Mouse (Mus musculus): ENCODE measurements around the gene Tmem62. TPM values are rescaled to one million over a fixed set of nuclear protein-coding genes. Genes with fewer than 3 reads are reported as not detected.
"Not testable (repeated sequence)": the region's sequence is repeated elsewhere in the genome, so short reads cannot be mapped to it uniquely, and the experiment has no call there.

The Tmem62 gene
- polyA plus RNA-seq, 1 experiment from 2014 or later, result 3.7 TPM

- no peaks in the 10 kb centered on the region for H3K9me3 ChIP-seq (ENCODE audit: control insufficient read depth, low read length)
- no peak overlapping the region for H3K4me2 ChIP-seq
- no peak overlapping the region for H3K4me3 ChIP-seq (ENCODE audit: low read depth, low read length)
- no peak overlapping the region for H3K9ac ChIP-seq (ENCODE audit: low read depth, low read length)
- ATAC-seq (replicated peaks; ENCODE audit: low FRiP score) (no peak), DNase-seq (ENCODE audit: low spot score) (no peak)
- no peaks in the 10 kb centered on the region for H3K27me3 ChIP-seq (replicated peaks; ENCODE audit: control insufficient read depth, insufficient read depth, low read length)
- 90% methylated on average over 1 of the region's 1 CpGs for WGBS
- no peaks in the 10 kb centered on the region for H3K4me1 ChIP-seq (replicated peaks; ENCODE audit: control insufficient read depth, insufficient read depth, low read length)
- no peak overlapping the region for H3K27ac ChIP-seq (ENCODE audit: low read depth, low read length)
- peaks cover 7% of the 10 kb centered on the region for H3K36me3 ChIP-seq (ENCODE audit: control insufficient read depth, insufficient read depth, low read length)
These were observed 40.3 kb downstream of the Tmem62 start for GRCm38 (mm10) chr2:121017151-121017550.

GRCm38 (mm10) chr2:121022918-121023317 lies 46.1 kb downstream of the Tmem62 start:
- Histone ChIP-seq H3K4me2 (no peak overlapping the region), H3K4me3 (ENCODE audit: low read depth, low read length) (no peak overlapping the region), H3K9me3 (ENCODE audit: control insufficient read depth, low read length) (no peaks in the 10 kb centered on the region), H3K9ac (ENCODE audit: low read depth, low read length) (no peak overlapping the region), H3K4me1 (replicated peaks; ENCODE audit: control insufficient read depth, insufficient read depth, low read length) (no peaks in the 10 kb centered on the region; the same call in 1 of the 2 replicates), H3K27ac (ENCODE audit: low read depth, low read length) (no peak overlapping the region), H3K36me3 (ENCODE audit: control insufficient read depth, insufficient read depth, low read length) (peaks cover under 1% of the 10 kb centered on the region), H3K27me3 (replicated peaks; ENCODE audit: control insufficient read depth, insufficient read depth, low read length) (no peaks in the 10 kb centered on the region)
- 65% methylated on average over 5 of the region's 5 CpGs for WGBS
- DNase-seq (ENCODE audit: low spot score) (no peak), ATAC-seq (replicated peaks; ENCODE audit: low FRiP score) (no peak)

GRCm38 (mm10) chr2:121036733-121037341 lies 60.0 kb downstream of the Tmem62 start, which contains the start of gene Epb42:
Gene Epb42 (minus strand): TSS chr2:121037072.
- H3K9ac ChIP-seq (ENCODE audit: low read depth, low read length), result peak within 1 kb of the TSS; percentile 69
- H3K27me3 ChIP-seq (replicated peaks; ENCODE audit: control insufficient read depth, insufficient read depth, low read length), result no peaks in the 10 kb centered on the region
- peak within 1 kb of the TSS; percentile 93 for H3K27ac ChIP-seq (ENCODE audit: low read depth, low read length)
- peak within 1 kb of the TSS; percentile 59 for H3K4me3 ChIP-seq (ENCODE audit: low read depth, low read length)
- H3K4me1 ChIP-seq (replicated peaks; ENCODE audit: control insufficient read depth, insufficient read depth, low read length), result no peaks in the 10 kb centered on the region; the same call in 1 of the 2 replicates
- DNase-seq (ENCODE audit: low spot score), result peak; percentile 61
- no peaks in the 10 kb centered on the region for H3K36me3 ChIP-seq (ENCODE audit: control insufficient read depth, insufficient read depth, low read length)
- ATAC-seq (replicated peaks; ENCODE audit: low FRiP score), result peak; percentile 99
- no peaks in the 10 kb centered on the region for H3K9me3 ChIP-seq (ENCODE audit: control insufficient read depth, low read length)
- peak within 1 kb of the TSS; percentile 68 for H3K4me2 ChIP-seq
- 26% methylated on average over 5 of the region's 5 CpGs for WGBS

GRCm38 (mm10) chr2:121038851-121039250 lies 62.0 kb downstream of the Tmem62 start:
- H3K4me2 ChIP-seq; H3K27ac ChIP-seq (ENCODE audit: low read depth, low read length): not testable (repeated sequence)
- WGBS, result 94% methylated on average over 1 of the region's 1 CpGs

GRCm38 (mm10) chr2:121039382-121039781 lies 62.6 kb downstream of the Tmem62 start:
- no peak for DNase-seq (ENCODE audit: low spot score)
- Histone ChIP-seq H3K9me3 (ENCODE audit: control insufficient read depth, low read length) (no peaks in the 10 kb centered on the region), H3K36me3 (ENCODE audit: control insufficient read depth, insufficient read depth, low read length) (no peaks in the 10 kb centered on the region), H3K4me3 (ENCODE audit: low read depth, low read length) (no peak overlapping the region), H3K4me1 (replicated peaks; ENCODE audit: control insufficient read depth, insufficient read depth, low read length) (no peaks in the 10 kb centered on the region; the same call in 1 of the 2 replicates), H3K27me3 (replicated peaks; ENCODE audit: control insufficient read depth, insufficient read depth, low read length) (no peaks in the 10 kb centered on the region), H3K4me2 (no peak overlapping the region), H3K9ac (ENCODE audit: low read depth, low read length) (no peak overlapping the region), H3K27ac (ENCODE audit: low read depth, low read length) (no peak overlapping the region)
- WGBS, result 87% methylated on average over 1 of the region's 1 CpGs
- no peak for ATAC-seq (replicated peaks; ENCODE audit: low FRiP score)

More at GRCm38 (mm10) chr2:121038851-121039250, 62.0 kb downstream of the Tmem62 start:
- not testable (repeated sequence) for H3K4me3 ChIP-seq (ENCODE audit: low read depth, low read length); H3K27me3 ChIP-seq (replicated peaks; ENCODE audit: control insufficient read depth, insufficient read depth, low read length); H3K4me1 ChIP-seq (replicated peaks; ENCODE audit: control insufficient read depth, insufficient read depth, low read length); H3K9me3 ChIP-seq (ENCODE audit: control insufficient read depth, low read length); H3K36me3 ChIP-seq (ENCODE audit: control insufficient read depth, insufficient read depth, low read length); DNase-seq (ENCODE audit: low spot score); H3K9ac ChIP-seq (ENCODE audit: low read depth, low read length); ATAC-seq (replicated peaks; ENCODE audit: low FRiP score)

- 42% methylated on average over 5 of the region's 5 CpGs for WGBS
- no peak overlapping the region for H3K27ac ChIP-seq (ENCODE audit: low read depth, low read length)
- no peak overlapping the region for H3K9ac ChIP-seq (ENCODE audit: low read depth, low read length)
- H3K4me2 ChIP-seq, result no peak overlapping the region
- no peak overlapping the region for H3K4me3 ChIP-seq (ENCODE audit: low read depth, low read length)
- H3K9me3 ChIP-seq (ENCODE audit: control insufficient read depth, low read length), result no peaks in the 10 kb centered on the region
- no peaks in the 10 kb centered on the region for H3K36me3 ChIP-seq (ENCODE audit: control insufficient read depth, insufficient read depth, low read length)
- H3K4me1 ChIP-seq (replicated peaks; ENCODE audit: control insufficient read depth, insufficient read depth, low read length), result no peaks in the 10 kb centered on the region; the same call in 1 of the 2 replicates
- DNase-seq (ENCODE audit: low spot score) (no peak), ATAC-seq (replicated peaks; ENCODE audit: low FRiP score) (no peak)
- H3K27me3 ChIP-seq (replicated peaks; ENCODE audit: control insufficient read depth, insufficient read depth, low read length), result no peaks in the 10 kb centered on the region
These were observed 64.3 kb downstream of the Tmem62 start for GRCm38 (mm10) chr2:121041098-121041497.

- Histone ChIP-seq H3K9me3 (ENCODE audit: control insufficient read depth, low read length) (no peaks in the 10 kb centered on the region), H3K36me3 (ENCODE audit: control insufficient read depth, insufficient read depth, low read length) (no peaks in the 10 kb centered on the region), H3K4me3 (ENCODE audit: low read depth, low read length) (no peak overlapping the region), H3K4me2 (no peak overlapping the region), H3K9ac (ENCODE audit: low read depth, low read length) (no peak overlapping the region), H3K27ac (ENCODE audit: low read depth, low read length) (no peak overlapping the region), H3K4me1 (replicated peaks; ENCODE audit: control insufficient read depth, insufficient read depth, low read length) (no peaks in the 10 kb centered on the region), H3K27me3 (replicated peaks; ENCODE audit: control insufficient read depth, insufficient read depth, low read length) (no peaks in the 10 kb centered on the region)
- DNase-seq (ENCODE audit: low spot score) (no peak), ATAC-seq (replicated peaks; ENCODE audit: low FRiP score) (no peak)
- 82% methylated on average over 4 of the region's 4 CpGs for WGBS
These were observed 68.8 kb downstream of the Tmem62 start for GRCm38 (mm10) chr2:121045653-121046052.

GRCm38 (mm10) chr2:121052176-121052575 lies 75.4 kb downstream of the Tmem62 start:
- no peaks in the 10 kb centered on the region for H3K36me3 ChIP-seq (ENCODE audit: control insufficient read depth, insufficient read depth, low read length)
- no peaks in the 10 kb centered on the region for H3K4me1 ChIP-seq (replicated peaks; ENCODE audit: control insufficient read depth, insufficient read depth, low read length)
- no peak overlapping the region for H3K27ac ChIP-seq (ENCODE audit: low read depth, low read length)
- ATAC-seq (replicated peaks; ENCODE audit: low FRiP score), result no peak
- DNase-seq (ENCODE audit: low spot score), result no peak
- no peak overlapping the region for H3K9ac ChIP-seq (ENCODE audit: low read depth, low read length)
- no peak overlapping the region for H3K4me3 ChIP-seq (ENCODE audit: low read depth, low read length)
- no peaks in the 10 kb centered on the region for H3K9me3 ChIP-seq (ENCODE audit: control insufficient read depth, low read length)
- no peak overlapping the region for H3K4me2 ChIP-seq
- no peaks in the 10 kb centered on the region for H3K27me3 ChIP-seq (replicated peaks; ENCODE audit: control insufficient read depth, insufficient read depth, low read length)
- 85% methylated on average over 5 of the region's 5 CpGs for WGBS

- Histone ChIP-seq H3K36me3 (ENCODE audit: control insufficient read depth, insufficient read depth, low read length) (no peaks in the 10 kb centered on the region), H3K4me3 (ENCODE audit: low read depth, low read length) (no peak overlapping the region), H3K27ac (ENCODE audit: low read depth, low read length) (no peak overlapping the region), H3K9me3 (ENCODE audit: control insufficient read depth, low read length) (no peaks in the 10 kb centered on the region), H3K27me3 (replicated peaks; ENCODE audit: control insufficient read depth, insufficient read depth, low read length) (no peaks in the 10 kb centered on the region), H3K9ac (ENCODE audit: low read depth, low read length) (no peak overlapping the region), H3K4me2 (no peak overlapping the region), H3K4me1 (replicated peaks; ENCODE audit: control insufficient read depth, insufficient read depth, low read length) (no peaks in the 10 kb centered on the region)
- ATAC-seq (replicated peaks; ENCODE audit: low FRiP score), result no peak
- 38% methylated on average over 2 of the region's 2 CpGs for WGBS
- DNase-seq (ENCODE audit: low spot score), result no peak
These were observed 77.2 kb downstream of the Tmem62 start for GRCm38 (mm10) chr2:121054060-121054459.
